Mouse (Mus musculus) MEL (cell line): ENCODE measurements around the gene Arhgap18.

Experiments
- CTCF ChIP-seq, 3 experiments: IDR thresholded peaks in 2 of 3; conservative IDR thresholded peaks in 1 of 3; 2 replicates each; pipeline ENCODE4 v1.5.1; 2011 to 2012; ENCODE audit warnings: low read length in 3 of 3, low read depth in 2 of 3, mild to moderate bottlenecking in 2 of 3, improper control_type of control experiment in 1 of 3, inconsistent platforms in 1 of 3, mixed read lengths in 1 of 3, moderate library complexity in 1 of 3; ENCODE audit not compliant: control insufficient read depth in 1 of 3, insufficient read depth in 1 of 3, poor library complexity in 1 of 3, severe bottlenecking in 1 of 3
- E2F4 ChIP-seq: IDR thresholded peaks from 2 replicates; pipeline ENCODE4 v1.6.1; 2011; ENCODE audit warnings: low read depth, low read length, improper control_type of control experiment, borderline replicate concordance
- POLR2A ChIP-seq, 2 experiments: IDR thresholded peaks; 2 replicates each; pipeline ENCODE4 v1.6.1; 2011 to 2012; ENCODE audit warnings: low read length in 2 of 2, mild to moderate bottlenecking in 2 of 2, control low read depth in 1 of 2, improper control_type of control experiment in 1 of 2, low read depth in 1 of 2, moderate library complexity in 1 of 2; ENCODE audit not compliant: control insufficient read depth in 1 of 2, insufficient read depth in 1 of 2, poor library complexity in 1 of 2
- SMC3 ChIP-seq: IDR thresholded peaks from 2 replicates; pipeline ENCODE4 v1.6.1; 2011; ENCODE audit warnings: low read depth, low read length, improper control_type of control experiment
- TCF12 ChIP-seq: IDR thresholded peaks from 2 replicates; pipeline ENCODE4 v1.6.1; 2014; ENCODE audit warnings: low read depth, mild to moderate bottlenecking, inconsistent platforms, low read length, improper control_type of control experiment, moderate library complexity
- UBTF ChIP-seq: IDR thresholded peaks from 2 replicates; pipeline ENCODE4 v1.6.1; 2012; ENCODE audit warnings: low read depth, mild to moderate bottlenecking, inconsistent platforms, low read length, improper control_type of control experiment, moderate library complexity, borderline replicate concordance; ENCODE audit not compliant: insufficient read depth

GRCm38 (mm10) chr10:26911176-26911575 is 158.0 kb downstream of the Arhgap18 start:
- no peak for TF ChIP-seq CTCF (IDR thresholded peaks at IDR 0.05 in 2 of 3, conservative IDR thresholded peaks at IDR 0.05 in 1 of 3; ENCODE audit: control insufficient read depth in 1 of 3, insufficient read depth in 1 of 3, low read depth in 2 of 3, low read length in 3 of 3, poor library complexity in 1 of 3, severe bottlenecking in 1 of 3)
- no peak for TF ChIP-seq E2F4
- TF ChIP-seq POLR2A (IDR thresholded peaks at IDR 0.05; ENCODE audit: control insufficient read depth in 1 of 2, insufficient read depth in 1 of 2, low read depth in 1 of 2, low read length in 2 of 2, poor library complexity in 1 of 2): no peak
- no peak for TF ChIP-seq TCF12
- TF ChIP-seq UBTF: no peak
- no peak for TF ChIP-seq SMC3
